Mouse (Mus musculus): ENCODE measurements around the gene Bag5. TPM values are rescaled to one million over a fixed set of nuclear protein-coding genes. Genes with fewer than 3 reads are reported as not detected.
"Not testable (repeated sequence)": the region's sequence is repeated elsewhere in the genome, so short reads cannot be mapped to it uniquely, and the experiment has no call there.

Bag5 gene
- total RNA-seq, 2 experiments from 2014 or later, result 32.0 to 33.3 TPM

DNA sequence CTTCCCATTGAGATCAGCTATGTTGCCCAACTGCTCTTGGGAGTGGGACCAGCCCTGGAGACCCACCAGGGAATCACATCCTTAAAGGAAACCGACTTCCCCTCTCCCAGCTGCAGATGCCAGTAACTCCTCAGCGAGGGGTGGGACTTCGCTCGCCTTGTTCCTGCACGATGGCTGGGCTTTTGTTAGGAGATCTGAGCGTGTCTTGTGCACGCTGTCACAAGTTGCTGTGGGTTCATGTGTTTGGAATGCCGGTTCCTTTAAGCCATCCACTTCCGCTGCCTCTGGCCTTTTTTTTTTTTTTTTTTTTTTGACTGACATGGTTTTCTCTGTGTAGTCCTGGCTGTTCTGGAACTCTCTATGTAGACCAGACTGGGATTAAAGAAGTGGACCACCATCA, 24.3 kb upstream of the Bag5 start:
- ATAC-seq (replicated peaks; ENCODE audit: poor library complexity, severe bottlenecking), result no peak

GRCm38 (mm10) chr12:111736676-111737075, 23.6 kb upstream of the Bag5 start:
- not testable (repeated sequence) for ATAC-seq (replicated peaks; ENCODE audit: poor library complexity, severe bottlenecking)

GRCm38 (mm10) chr12:111734912-111735311, 21.9 kb upstream of the Bag5 start:
- no peak for ATAC-seq (replicated peaks; ENCODE audit: poor library complexity, severe bottlenecking)

GRCm38 (mm10) chr12:111732921-111733320, 19.9 kb upstream of the Bag5 start:
- ATAC-seq (replicated peaks; ENCODE audit: poor library complexity, severe bottlenecking), result no peak

DNA sequence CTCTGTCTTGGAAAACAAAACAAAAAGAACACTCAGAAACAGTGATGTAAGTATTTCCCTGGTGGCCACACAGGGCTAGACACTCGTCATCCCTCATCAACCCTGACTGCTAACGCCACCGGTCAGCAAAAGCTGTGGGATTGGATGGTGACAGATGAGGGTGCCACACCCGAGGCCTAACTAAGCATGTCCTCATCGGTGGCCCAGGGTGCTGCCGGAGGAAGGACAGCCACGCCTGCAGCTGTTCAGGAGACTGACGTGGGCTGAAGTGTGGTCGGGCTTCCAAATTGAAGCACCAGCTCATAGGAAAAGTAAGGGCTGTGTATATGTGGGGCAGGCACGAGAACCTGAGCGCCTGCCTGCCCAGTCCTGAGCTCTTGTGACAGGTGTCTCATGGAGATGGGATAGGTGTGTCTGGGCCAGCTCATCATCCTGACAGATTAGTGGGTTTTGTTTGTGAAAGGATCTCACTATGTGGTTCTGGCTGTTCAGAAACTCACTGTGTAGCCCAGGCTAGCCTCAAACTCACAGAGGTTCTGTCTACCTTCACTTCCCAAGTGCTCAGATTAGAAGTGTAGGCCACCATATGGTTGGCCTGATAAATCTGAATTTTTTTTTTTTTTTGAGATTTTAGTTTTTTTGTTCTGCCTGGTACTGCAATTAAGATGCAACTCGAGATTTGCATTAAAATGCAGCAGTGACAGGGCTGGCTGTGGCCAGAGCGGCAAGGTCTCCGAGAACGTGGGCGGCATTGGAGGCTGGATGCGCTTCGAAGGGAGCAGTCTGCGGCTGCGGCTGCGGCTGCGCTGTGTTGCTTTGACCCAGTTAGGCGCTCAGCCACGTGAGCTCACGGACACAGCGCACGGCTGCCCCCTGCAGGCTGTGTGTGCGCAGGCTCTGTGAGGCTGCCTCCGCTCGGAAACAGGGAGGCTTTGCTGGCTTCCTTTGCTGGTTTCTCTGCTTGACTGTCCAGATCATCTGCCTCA, 19.1 kb upstream of the Bag5 start:
- peak; percentile 100 for ATAC-seq (replicated peaks; ENCODE audit: poor library complexity, severe bottlenecking)

DNA sequence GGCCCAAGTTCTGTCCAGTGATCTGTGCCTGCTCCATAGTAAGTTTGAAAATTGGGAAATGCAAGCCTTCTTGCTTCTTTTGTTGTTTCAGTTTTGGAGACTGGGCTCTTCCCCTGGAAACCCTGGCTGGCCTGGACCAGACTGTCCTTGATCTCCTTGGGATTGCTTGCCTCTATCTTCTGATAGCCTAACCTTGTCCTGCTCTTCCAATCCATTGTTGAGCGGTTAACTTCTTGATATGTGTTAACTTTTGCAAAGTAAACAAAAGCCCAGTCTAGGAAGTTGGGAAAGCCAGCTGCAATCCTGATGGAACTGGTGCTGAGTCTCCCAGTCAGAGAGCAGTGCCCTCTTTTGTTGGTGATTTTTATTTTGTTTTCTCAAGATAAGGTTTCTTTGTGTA, 14.9 kb upstream of the Bag5 start:
- no peak for ATAC-seq (replicated peaks; ENCODE audit: poor library complexity, severe bottlenecking)

DNA sequence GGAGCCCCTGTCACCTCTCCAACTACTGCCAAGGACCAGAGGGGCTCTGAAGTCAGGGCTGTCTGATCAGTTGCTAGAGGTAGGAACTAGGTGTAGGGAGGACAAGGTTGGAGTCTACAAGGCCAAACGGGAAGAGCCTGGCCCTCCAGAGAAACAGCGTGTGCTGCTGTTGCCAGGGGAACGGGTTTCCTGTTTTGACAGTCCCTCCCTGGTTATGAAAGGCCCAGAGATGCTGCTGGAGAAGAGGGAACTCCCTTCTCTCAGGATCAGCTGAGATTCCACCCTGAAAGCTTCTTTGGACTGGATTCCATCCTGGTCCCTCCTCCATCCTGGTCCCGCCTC, 13.0 kb upstream of the Bag5 start:
- peak; percentile 95 for ATAC-seq (replicated peaks; ENCODE audit: poor library complexity, severe bottlenecking)

GRCm38 (mm10) chr12:111725338-111726121, 12.5 kb upstream of the Bag5 start:
- ATAC-seq (replicated peaks; ENCODE audit: poor library complexity, severe bottlenecking), result no peak

DNA sequence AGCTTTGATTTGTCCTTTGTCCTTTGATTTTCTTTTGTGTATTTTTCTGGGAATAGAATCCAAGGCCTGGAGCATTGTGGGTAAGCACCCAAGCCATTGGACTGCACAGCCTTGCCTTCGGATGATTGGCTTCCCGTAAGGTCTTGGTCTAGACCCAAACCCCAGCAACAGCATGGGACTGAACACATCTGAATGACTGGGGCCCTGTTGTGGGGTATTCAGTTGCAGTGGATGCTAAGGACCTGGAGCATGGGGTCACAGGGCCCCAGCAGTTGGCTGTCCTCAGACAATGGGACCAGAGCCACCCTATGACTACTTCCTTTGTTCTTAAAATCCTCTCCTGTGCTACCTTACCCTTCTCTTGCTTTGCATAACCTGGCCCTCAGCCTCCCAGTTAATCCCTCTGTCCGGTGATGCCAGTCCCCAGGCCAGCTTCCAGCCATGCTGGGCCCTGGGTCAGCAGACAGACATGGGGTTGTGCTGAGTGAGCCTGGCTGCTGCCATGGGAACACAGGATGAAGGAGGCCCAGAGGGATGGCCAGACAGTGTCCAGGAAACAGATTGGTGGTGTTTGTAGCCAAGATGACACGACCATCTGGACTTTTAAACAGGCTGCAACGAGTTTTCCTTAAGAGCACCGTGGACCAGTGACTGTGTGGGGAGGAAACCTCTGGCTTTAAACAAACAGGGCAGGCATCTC, 11.7 kb upstream of the Bag5 start:
- no peak for ATAC-seq (replicated peaks; ENCODE audit: poor library complexity, severe bottlenecking)

- ATAC-seq (replicated peaks; ENCODE audit: poor library complexity, severe bottlenecking), result no peak
Measured at GRCm38 (mm10) chr12:111722654-111723053, 9.6 kb upstream of the Bag5 start.

GRCm38 (mm10) chr12:111720222-111720621, 7.2 kb upstream of the Bag5 start:
- no peak for ATAC-seq (replicated peaks; ENCODE audit: poor library complexity, severe bottlenecking)

- no peak for ATAC-seq (replicated peaks; ENCODE audit: poor library complexity, severe bottlenecking)
Measured at GRCm38 (mm10) chr12:111718656-111719055, 5.6 kb upstream of the Bag5 start.

GRCm38 (mm10) chr12:111716505-111716904, 3.4 kb upstream of the Bag5 start:
- no peak for ATAC-seq (replicated peaks; ENCODE audit: poor library complexity, severe bottlenecking)

DNA sequence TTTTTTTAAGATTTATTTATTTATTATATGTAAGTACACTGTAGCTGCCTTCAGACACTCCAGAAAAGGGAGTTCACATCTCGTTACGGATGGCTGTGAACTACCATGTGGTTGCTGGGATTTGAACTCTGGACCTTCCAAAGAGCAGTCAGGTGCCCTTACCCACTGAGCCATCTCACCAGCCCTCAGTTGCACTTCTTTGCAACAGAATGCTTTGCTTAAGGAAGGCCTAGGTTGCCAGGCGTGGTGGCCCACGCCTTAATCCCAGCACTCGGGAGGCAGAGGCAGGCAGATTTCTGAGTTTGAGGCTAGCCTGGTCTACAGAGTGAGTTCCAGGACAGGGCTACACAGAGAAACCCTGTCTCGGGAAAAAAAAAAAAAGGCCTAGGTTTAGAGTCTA, 823 bp upstream of the Bag5 start:
- not testable (repeated sequence) for ATAC-seq (replicated peaks; ENCODE audit: poor library complexity, severe bottlenecking)

DNA sequence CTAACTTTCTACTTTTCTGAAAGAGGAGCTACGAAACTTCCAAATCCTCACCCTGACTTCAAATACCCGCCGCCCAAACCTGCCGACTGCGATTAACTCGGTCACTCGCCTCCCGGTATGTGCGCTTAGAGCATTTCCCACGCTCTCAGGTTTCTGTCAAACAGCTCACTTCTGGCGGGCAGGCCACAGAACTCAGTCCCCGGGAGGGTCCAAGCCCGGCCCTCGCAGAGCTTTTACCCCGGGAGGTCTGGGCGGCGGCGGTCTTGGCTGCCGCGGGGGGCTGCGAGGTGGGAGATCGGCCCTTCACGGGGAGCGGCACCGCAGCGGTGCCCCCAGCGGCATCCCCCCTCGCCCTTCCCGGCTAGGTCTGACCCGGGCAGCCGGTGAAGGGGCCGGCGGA, 581 bp downstream of the Bag5 start:
- ATAC-seq (replicated peaks; ENCODE audit: poor library complexity, severe bottlenecking), result no peak

DNA sequence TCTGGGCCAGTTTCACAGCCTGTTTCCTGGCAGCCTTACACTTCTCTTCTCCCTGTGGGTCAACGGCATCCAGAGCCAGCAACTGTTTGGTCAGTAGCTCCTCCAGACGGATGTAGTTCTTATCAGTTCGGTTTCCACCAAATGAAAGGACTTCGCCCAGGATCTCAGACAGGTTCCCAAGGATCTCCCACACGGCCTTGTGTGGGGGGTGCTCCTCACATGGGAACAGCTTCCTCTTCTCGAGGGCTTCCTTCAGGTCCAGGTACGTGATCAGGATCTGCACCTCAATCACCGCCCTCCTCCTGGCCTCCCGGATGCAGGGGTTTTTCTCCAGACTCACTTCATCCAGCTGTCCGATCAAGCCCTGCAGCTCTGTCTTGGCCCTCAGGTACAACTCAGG, 3.0 kb downstream of the Bag5 start:
- ATAC-seq (replicated peaks; ENCODE audit: poor library complexity, severe bottlenecking), result no peak

DNA sequence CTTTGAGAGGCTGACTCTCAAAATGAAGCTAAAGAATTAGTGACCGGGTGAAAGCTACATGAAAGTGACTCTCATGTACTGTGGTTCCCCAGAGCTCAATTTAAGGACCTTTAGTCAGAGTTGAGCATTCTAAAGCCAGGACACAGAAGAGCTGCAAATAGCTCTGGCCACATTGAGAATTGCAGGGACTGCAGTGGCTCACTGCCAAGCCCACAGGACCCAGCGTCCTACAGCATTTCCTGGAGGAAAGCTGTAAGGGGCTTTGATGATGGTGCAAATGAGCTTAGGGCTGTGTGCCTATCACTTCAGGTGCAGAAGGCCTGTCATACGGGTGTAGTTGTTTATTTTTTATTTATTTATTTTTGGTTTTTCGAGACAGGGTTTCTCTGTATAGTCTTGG, 4.9 kb downstream of the Bag5 start:
- ATAC-seq (replicated peaks; ENCODE audit: poor library complexity, severe bottlenecking), result no peak

DNA sequence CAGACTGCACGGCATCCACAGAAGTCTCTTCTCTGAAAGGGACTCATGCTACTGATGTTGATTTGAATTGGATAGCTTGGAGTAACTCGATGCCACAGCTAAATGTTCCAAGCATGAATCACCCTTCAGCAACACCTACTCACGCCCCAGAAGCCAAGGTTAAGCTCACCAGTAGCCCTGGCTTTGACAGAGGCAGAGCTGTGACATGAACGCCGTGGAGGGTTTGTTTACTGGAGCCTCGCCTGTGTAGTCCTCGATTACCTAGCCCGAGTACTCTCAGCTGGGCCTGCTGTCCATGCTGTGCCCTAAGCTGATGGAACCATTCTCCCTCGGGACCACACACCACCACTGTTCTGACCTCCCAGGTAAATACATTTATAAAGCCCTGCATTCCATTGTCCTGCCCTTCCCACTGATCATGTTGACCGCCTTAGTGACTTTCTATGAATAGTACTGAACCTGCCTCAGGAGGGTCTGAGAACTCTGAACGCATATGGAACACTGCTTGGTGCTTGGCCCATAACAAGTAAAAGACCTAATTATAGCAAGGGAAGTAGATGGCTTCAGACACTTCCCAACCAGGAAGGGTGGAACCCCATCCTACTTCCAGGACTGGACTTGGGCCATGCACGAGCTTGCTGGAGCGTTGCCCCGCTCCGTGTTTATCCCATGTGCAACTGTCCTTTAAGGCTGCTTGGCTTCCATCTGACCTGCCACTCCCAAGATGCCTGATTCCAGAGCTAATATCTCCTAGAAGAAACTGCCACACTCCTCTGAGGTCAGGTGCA, 7.7 kb downstream of the Bag5 start:
- no peak for ATAC-seq (replicated peaks; ENCODE audit: poor library complexity, severe bottlenecking)

GRCm38 (mm10) chr12:111704609-111705008, 8.4 kb downstream of the Bag5 start:
- ATAC-seq (replicated peaks; ENCODE audit: poor library complexity, severe bottlenecking), result no peak

DNA sequence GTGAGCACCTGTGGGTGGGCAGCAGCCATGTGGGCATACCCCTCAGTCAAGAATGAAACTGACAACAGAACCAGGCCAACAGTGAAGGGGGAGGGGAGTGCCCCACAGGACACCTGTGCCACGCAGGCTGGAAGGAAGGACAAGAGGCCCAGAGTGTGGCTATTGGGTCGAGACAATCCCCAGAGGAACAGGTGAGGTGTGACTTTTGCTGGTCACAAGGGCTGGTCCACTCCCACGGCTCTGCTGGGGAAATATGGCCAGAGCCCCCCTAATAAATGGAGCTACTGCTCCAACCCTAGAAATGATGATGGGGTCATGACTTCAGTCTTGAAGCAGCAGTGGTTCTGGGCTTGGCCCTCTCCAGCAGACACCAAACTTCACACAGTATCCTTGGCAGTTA, 9.8 kb downstream of the Bag5 start:
- ATAC-seq (replicated peaks; ENCODE audit: poor library complexity, severe bottlenecking), result no peak

All from granulocyte monocyte progenitor cell, adult 5-6 weeks (primary cell).